Mouse (Mus musculus): ENCODE measurements at regions not wholly inside any gene's neighbourhood (a gene's known extent, or its start where the extent isn't known, plus 50 kb on each side); places are given as distances from the start of the nearest gene placed in this dataset.

DNA sequence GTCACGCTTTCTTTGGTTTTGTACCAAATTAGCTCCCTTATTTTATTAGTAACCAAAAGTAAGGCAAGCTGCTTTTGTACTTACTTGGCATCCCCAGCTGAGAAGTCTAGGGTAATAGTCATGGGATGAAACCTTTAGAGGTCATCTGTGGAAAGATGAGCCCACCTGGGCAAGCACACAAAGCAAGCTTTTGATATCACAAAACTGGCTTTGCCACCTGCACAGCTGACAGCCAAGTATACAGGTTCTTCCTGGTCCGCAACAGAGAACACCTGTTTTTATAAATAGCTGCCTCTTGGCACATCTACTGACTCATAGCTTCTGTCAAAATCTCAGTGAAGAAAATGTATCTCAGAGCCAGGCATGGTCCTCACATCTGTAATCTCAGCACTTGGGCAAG is 197.2 kb downstream of the Arl4a start:
- Histone ChIP-seq H3K4me3 (ENCODE audit: control insufficient read depth, low read depth, low read length) (no peak overlapping the region), H3K4me1 (ENCODE audit: control insufficient read depth, insufficient read depth, low read length) (no peaks in the 10 kb centered on the region)
- TF ChIP-seq CTCF (IDR thresholded peaks at IDR 0.05; ENCODE audit: control insufficient read depth, insufficient read depth, insufficient replicate concordance, low read depth, low read length) = no peak
- no peak for TF ChIP-seq POLR2A (IDR thresholded peaks at IDR 0.05; ENCODE audit: control insufficient read depth, low read depth, low read length)

DNA sequence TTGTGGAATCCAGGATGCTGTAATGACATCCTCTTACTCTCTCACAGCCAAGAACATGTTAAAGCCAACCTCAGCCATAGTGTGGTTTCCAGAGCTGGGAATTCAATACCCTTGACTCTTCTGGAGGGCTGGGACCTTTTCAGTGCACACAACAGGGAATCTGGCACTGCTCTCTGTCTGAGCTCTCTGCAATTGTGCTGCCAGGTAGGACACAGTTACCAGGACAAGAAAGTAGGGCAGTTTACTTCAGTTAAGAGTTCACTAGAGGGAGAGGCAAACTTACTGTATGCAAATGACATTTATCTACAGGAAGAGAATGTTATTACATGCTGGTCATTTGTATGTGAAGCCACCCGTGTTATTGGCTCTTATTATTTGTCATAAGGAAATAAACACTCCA is 197.6 kb downstream of the Arl4a start:
- Histone ChIP-seq H3K36me3 (ENCODE audit: control insufficient read depth, insufficient read depth, low read length) (no peaks in the 10 kb centered on the region), H3K4me1 (ENCODE audit: control insufficient read depth, insufficient read depth, low read length) (no peaks in the 10 kb centered on the region), H3K27me3 (ENCODE audit: control insufficient read depth, insufficient read depth, low read length) (no peaks in the 10 kb centered on the region), H3K27ac (ENCODE audit: control insufficient read depth, insufficient read depth, low read depth, low read length) (no peak overlapping the region), H3K4me3 (ENCODE audit: control insufficient read depth, low read depth, low read length) (no peak overlapping the region)
- TF ChIP-seq CTCF (IDR thresholded peaks at IDR 0.05; ENCODE audit: control insufficient read depth, insufficient read depth, insufficient replicate concordance, low read depth, low read length) (no peak), POLR2A (IDR thresholded peaks at IDR 0.05; ENCODE audit: control insufficient read depth, low read depth, low read length) (no peak)

More for the DNA sequence above, 197.2 kb downstream of the Arl4a start:
- Histone ChIP-seq H3K27ac (ENCODE audit: control insufficient read depth, insufficient read depth, low read depth, low read length) (no peak overlapping the region), H3K36me3 (ENCODE audit: control insufficient read depth, insufficient read depth, low read length) (no peaks in the 10 kb centered on the region), H3K27me3 (ENCODE audit: control insufficient read depth, insufficient read depth, low read length) (no peaks in the 10 kb centered on the region)

DNA sequence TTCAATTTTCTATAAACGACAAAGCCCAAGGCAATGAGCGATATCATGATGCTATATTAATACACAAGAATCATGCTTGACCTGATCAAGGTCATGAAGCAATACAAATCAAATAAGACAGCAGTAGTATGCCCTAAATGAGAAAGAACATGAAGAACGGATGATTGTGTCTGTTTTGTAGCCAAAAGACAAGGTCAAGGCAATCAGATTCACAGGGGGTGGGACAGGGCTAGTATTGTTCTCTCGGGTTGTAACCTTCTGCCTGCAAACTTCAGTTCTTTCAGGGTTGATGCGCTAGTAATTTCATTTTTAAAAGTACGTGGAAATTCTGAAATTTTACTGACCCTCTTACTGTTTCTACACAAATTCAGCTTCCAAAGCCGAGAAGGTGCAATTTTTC is 206.7 kb downstream of the Arl4a start:
- no peaks in the 10 kb centered on the region for H3K27me3 ChIP-seq (ENCODE audit: control insufficient read depth, insufficient read depth, low read length)
- H3K4me3 ChIP-seq (ENCODE audit: control insufficient read depth, low read depth, low read length) = no peak overlapping the region
- H3K36me3 ChIP-seq (ENCODE audit: control insufficient read depth, insufficient read depth, low read length) = no peaks in the 10 kb centered on the region
- TF ChIP-seq CTCF (IDR thresholded peaks at IDR 0.05; ENCODE audit: control insufficient read depth, insufficient read depth, insufficient replicate concordance, low read depth, low read length) (no peak), POLR2A (IDR thresholded peaks at IDR 0.05; ENCODE audit: control insufficient read depth, low read depth, low read length) (no peak)
- no peak overlapping the region for H3K27ac ChIP-seq (ENCODE audit: control insufficient read depth, insufficient read depth, low read depth, low read length)
- H3K4me1 ChIP-seq (ENCODE audit: control insufficient read depth, insufficient read depth, low read length) = no peaks in the 10 kb centered on the region

DNA sequence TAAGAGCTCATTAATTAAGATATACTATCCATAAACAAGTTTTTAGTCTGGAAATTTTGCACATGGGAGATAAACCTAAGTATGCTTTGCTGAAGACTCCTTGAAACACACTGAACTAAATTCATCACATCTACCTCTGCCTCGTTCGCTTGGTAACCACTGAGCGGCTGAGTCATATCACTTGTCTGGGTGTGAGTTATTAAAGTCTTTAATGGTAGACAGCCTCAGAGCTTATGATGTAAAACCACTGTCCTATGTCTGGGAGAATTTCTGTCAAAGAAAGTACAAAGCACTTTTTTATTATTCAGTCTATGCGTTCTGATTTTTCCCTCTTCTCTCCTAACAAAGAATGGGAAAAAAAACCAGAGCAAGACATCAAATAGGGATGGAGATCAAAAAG is 207.3 kb downstream of the Arl4a start:
- Histone ChIP-seq H3K4me3 (ENCODE audit: control insufficient read depth, low read depth, low read length) (no peak overlapping the region), H3K36me3 (ENCODE audit: control insufficient read depth, insufficient read depth, low read length) (no peaks in the 10 kb centered on the region), H3K27me3 (ENCODE audit: control insufficient read depth, insufficient read depth, low read length) (no peaks in the 10 kb centered on the region), H3K4me1 (ENCODE audit: control insufficient read depth, insufficient read depth, low read length) (no peaks in the 10 kb centered on the region), H3K27ac (ENCODE audit: control insufficient read depth, insufficient read depth, low read depth, low read length) (no peak overlapping the region)
- TF ChIP-seq POLR2A (IDR thresholded peaks at IDR 0.05; ENCODE audit: control insufficient read depth, low read depth, low read length) (no peak), CTCF (IDR thresholded peaks at IDR 0.05; ENCODE audit: control insufficient read depth, insufficient read depth, insufficient replicate concordance, low read depth, low read length) (no peak)

DNA sequence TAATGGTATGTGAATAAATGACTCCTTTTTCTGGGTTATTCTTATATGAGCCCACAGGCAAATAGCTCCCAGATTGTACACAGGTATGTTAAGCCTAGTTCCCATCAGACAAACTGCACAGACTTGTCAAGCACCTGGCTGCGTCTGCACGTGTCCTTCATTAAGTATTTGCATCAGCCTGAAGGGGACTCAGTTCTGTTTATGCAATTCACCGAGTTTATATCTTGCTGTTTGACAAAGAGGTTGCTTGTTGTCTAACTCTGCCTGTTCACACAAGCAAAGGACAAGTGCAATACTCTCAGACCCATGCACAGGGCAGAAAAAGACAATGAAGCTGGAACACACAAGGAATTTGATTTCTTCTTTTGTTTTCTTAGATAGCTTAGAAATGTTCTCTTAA is 215.2 kb downstream of the Arl4a start:
- Histone ChIP-seq H3K4me3 (ENCODE audit: control insufficient read depth, low read depth, low read length) (no peak overlapping the region), H3K4me1 (ENCODE audit: control insufficient read depth, insufficient read depth, low read length) (no peaks in the 10 kb centered on the region), H3K36me3 (ENCODE audit: control insufficient read depth, insufficient read depth, low read length) (no peaks in the 10 kb centered on the region), H3K27me3 (ENCODE audit: control insufficient read depth, insufficient read depth, low read length) (no peaks in the 10 kb centered on the region), H3K27ac (ENCODE audit: control insufficient read depth, insufficient read depth, low read depth, low read length) (no peak overlapping the region)
- TF ChIP-seq POLR2A (IDR thresholded peaks at IDR 0.05; ENCODE audit: control insufficient read depth, low read depth, low read length) (no peak), CTCF (IDR thresholded peaks at IDR 0.05; ENCODE audit: control insufficient read depth, insufficient read depth, insufficient replicate concordance, low read depth, low read length) (no peak)

DNA sequence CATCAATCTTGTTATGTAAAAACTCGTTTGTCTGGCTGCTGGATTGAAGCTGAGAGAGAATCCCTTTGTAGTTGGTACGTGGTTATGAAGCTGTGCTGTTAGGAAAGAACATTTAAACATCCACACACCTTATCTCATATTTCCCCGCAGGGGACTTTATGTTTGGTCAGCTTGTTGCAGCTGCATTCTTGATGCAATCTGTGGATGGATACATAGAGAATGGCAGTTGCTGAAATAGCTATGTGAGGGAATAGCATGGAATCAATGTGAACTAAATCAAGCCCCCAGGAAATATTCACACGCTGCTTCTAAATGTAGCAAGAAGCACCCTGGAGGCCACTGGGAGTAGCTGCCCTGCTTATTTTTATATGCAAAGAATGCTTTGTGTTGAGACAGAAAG is 236.3 kb downstream of the Arl4a start:
- H3K27me3 ChIP-seq (ENCODE audit: control insufficient read depth, insufficient read depth, low read length) = no peaks in the 10 kb centered on the region
- H3K27ac ChIP-seq (ENCODE audit: control insufficient read depth, insufficient read depth, low read depth, low read length) = no peak overlapping the region
- no peak overlapping the region for H3K4me3 ChIP-seq (ENCODE audit: control insufficient read depth, low read depth, low read length)
- TF ChIP-seq POLR2A (IDR thresholded peaks at IDR 0.05; ENCODE audit: control insufficient read depth, low read depth, low read length) (no peak), CTCF (IDR thresholded peaks at IDR 0.05; ENCODE audit: control insufficient read depth, insufficient read depth, insufficient replicate concordance, low read depth, low read length) (no peak)
- no peaks in the 10 kb centered on the region for H3K36me3 ChIP-seq (ENCODE audit: control insufficient read depth, insufficient read depth, low read length)
- H3K4me1 ChIP-seq (ENCODE audit: control insufficient read depth, insufficient read depth, low read length) = no peaks in the 10 kb centered on the region

DNA sequence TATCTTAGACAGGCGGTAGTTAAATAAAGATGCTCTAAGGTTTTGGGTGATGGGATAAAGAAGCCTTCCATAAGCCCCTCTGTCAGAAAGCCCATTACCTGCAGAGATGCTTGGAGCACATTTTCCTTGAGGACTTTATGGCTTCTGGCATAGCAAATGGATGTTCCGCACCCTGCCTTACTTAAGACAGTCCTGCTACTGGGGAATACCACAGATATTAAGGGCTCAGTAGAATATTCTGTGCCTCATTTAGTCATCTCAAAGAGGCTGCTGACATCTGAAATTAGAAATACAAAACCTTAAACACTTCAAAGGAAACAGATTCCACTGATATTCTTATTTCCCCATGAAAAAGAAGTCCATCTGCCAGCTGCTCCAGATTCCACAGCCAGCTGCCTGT is 240.0 kb downstream of the Arl4a start:
- H3K4me1 ChIP-seq (ENCODE audit: control insufficient read depth, insufficient read depth, low read length) = no peaks in the 10 kb centered on the region

DNA sequence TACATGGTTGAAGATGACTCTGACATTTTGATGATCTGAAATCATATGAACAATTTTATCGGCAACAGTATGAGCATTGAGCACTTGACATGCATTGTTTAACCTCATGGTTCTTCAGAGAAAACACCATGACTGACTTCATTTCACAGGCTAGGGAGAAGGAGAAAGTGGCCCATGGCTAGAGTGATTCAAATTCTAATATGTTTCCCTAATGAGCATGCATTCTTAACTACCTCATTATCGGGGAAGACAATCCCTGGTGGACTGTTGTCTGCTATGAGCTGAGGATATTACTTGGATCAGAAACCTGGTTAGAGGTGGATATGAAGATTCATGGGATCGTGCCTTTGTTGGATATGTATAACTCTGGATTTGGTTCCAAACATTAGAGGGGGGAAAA is 240.9 kb downstream of the Arl4a start:
- H3K4me1 ChIP-seq (ENCODE audit: control insufficient read depth, insufficient read depth, low read length) = no peaks in the 10 kb centered on the region
- no peak for TF ChIP-seq CTCF (IDR thresholded peaks at IDR 0.05; ENCODE audit: control insufficient read depth, insufficient read depth, insufficient replicate concordance, low read depth, low read length)
- no peak for TF ChIP-seq POLR2A (IDR thresholded peaks at IDR 0.05; ENCODE audit: control insufficient read depth, low read depth, low read length)
- no peaks in the 10 kb centered on the region for H3K36me3 ChIP-seq (ENCODE audit: control insufficient read depth, insufficient read depth, low read length)
- H3K4me3 ChIP-seq (ENCODE audit: control insufficient read depth, low read depth, low read length) = no peak overlapping the region
- no peaks in the 10 kb centered on the region for H3K27me3 ChIP-seq (ENCODE audit: control insufficient read depth, insufficient read depth, low read length)
- H3K27ac ChIP-seq (ENCODE audit: control insufficient read depth, insufficient read depth, low read depth, low read length) = no peak overlapping the region

More for the DNA sequence above, 240.0 kb downstream of the Arl4a start:
- Histone ChIP-seq H3K4me3 (ENCODE audit: control insufficient read depth, low read depth, low read length) (no peak overlapping the region), H3K27ac (ENCODE audit: control insufficient read depth, insufficient read depth, low read depth, low read length) (no peak overlapping the region), H3K36me3 (ENCODE audit: control insufficient read depth, insufficient read depth, low read length) (no peaks in the 10 kb centered on the region), H3K27me3 (ENCODE audit: control insufficient read depth, insufficient read depth, low read length) (no peaks in the 10 kb centered on the region)
- TF ChIP-seq CTCF (IDR thresholded peaks at IDR 0.05; ENCODE audit: control insufficient read depth, insufficient read depth, insufficient replicate concordance, low read depth, low read length) (no peak), POLR2A (IDR thresholded peaks at IDR 0.05; ENCODE audit: control insufficient read depth, low read depth, low read length) (no peak)
